Mouse (Mus musculus) ES-Bruce4 (cell line): ENCODE results near the gene Pilrb2. TPM values are rescaled to one million over a fixed set of nuclear protein-coding genes. Genes with fewer than 3 reads are reported as not detected.
"Not testable (repeated sequence)": the region's sequence is repeated elsewhere in the genome, so short reads cannot be mapped to it uniquely, and the experiment has no call there.

Experiments
- H3K27ac ChIP-seq: 2 replicates; pipeline ENCODE4 v1.5.1; 2012; ENCODE audit warnings: low read length, inconsistent platforms; ENCODE audit not compliant: insufficient read depth
- H3K27me3 ChIP-seq: 2 replicates; pipeline ENCODE4 v1.6.1; 2012; ENCODE audit warnings: mild to moderate bottlenecking, low read length, inconsistent platforms; ENCODE audit not compliant: control insufficient read depth, poor library complexity, insufficient read depth, severe bottlenecking
- H3K36me3 ChIP-seq: 2 replicates; pipeline ENCODE4 v1.6.1; 2012; ENCODE audit warnings: inconsistent platforms, mild to moderate bottlenecking, low read length, moderate library complexity; ENCODE audit not compliant: control insufficient read depth, poor library complexity, insufficient read depth, severe bottlenecking
- H3K4me1 ChIP-seq: one replicate; pipeline ENCODE4 v1.8.1; 2011; ENCODE audit warnings: low read length; ENCODE audit not compliant: control insufficient read depth, insufficient read depth
- H3K4me3 ChIP-seq: 2 replicates; pipeline ENCODE4 v1.5.1; 2011; ENCODE audit warnings: low read depth, mild to moderate bottlenecking, low read length
- H3K9ac ChIP-seq: 2 replicates; pipeline ENCODE4 v1.6.1; 2012; ENCODE audit warnings: low read depth, mild to moderate bottlenecking, inconsistent platforms; ENCODE audit not compliant: poor library complexity, severe bottlenecking
- H3K9me3 ChIP-seq: replicated peaks from 2 replicates; pipeline ENCODE4 v1.6.1; 2012; ENCODE audit warnings: mild to moderate bottlenecking, low read length, inconsistent platforms; ENCODE audit not compliant: control insufficient read depth, poor library complexity, insufficient read depth, severe bottlenecking
- CTCF ChIP-seq: IDR thresholded peaks from one replicate; pipeline ENCODE4 v1.8.1; 2011; ENCODE audit warnings: low read depth, low read length
- EP300 ChIP-seq: IDR thresholded peaks from 2 replicates; pipeline ENCODE4 v1.6.1; 2011; ENCODE audit warnings: low read depth, low read length; ENCODE audit not compliant: insufficient read depth
- POLR2A ChIP-seq: IDR thresholded peaks from one replicate; pipeline ENCODE4 v1.8.1; 2011; ENCODE audit warnings: low read length; ENCODE audit not compliant: insufficient read depth
- polyA plus RNA-seq: library from polyadenylated mRNA; stranded (reverse); fragments of >200 nt; gene quantifications from 2 replicates; pipeline ENCODE4 v1.2.4, GENCODE M21; 2011; ENCODE audit warnings: low read depth; ENCODE audit not compliant: missing spikeins, insufficient read depth, insufficient read length

Gene Pilrb2
- polyA plus RNA-seq, 1 experiment = not detected

- TF ChIP-seq EP300 = no peak
- TF ChIP-seq CTCF = no peak
- no peak for TF ChIP-seq POLR2A
- Histone ChIP-seq H3K4me1 (no peaks in the 10 kb centered on the region), H3K9me3 (no peaks in the 10 kb centered on the region), H3K9ac (no peak overlapping the region), H3K27me3 (no peaks in the 10 kb centered on the region), H3K4me3 (no peak overlapping the region), H3K36me3 (no peaks in the 10 kb centered on the region), H3K27ac (no peak overlapping the region)
These were observed 16.1 kb upstream of the Pilrb2 start for GRCm38 (mm10) chr5:137887666-137888065.

GRCm38 (mm10) chr5:137885894-137886293 is 14.3 kb upstream of the Pilrb2 start:
- Histone ChIP-seq H3K9ac (no peak overlapping the region), H3K9me3 (no peaks in the 10 kb centered on the region), H3K36me3 (no peaks in the 10 kb centered on the region), H3K27ac (no peak overlapping the region), H3K27me3 (no peaks in the 10 kb centered on the region), H3K4me1 (no peaks in the 10 kb centered on the region), H3K4me3 (no peak overlapping the region)
- TF ChIP-seq POLR2A = no peak
- TF ChIP-seq CTCF = peak; percentile 63
- no peak for TF ChIP-seq EP300

DNA sequence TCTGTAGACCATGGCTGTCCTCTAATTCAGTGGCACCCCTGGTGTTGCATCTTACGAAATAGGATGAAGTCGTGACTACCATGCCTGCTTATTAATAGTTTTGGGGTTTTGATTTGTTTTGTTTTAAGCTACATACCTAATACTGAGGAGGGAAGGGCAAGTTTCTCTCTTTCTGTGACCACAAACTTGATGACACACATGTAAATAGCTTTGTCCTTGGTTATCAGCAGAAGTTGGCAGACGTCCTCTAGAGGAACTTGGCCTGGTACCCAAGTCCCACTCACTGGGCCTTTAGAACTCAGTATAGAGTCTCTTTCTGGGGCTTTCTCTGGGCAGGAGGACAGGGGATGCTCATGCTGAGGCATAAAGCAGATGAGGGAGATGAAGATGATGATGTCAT is 11.7 kb upstream of the Pilrb2 start:
- Histone ChIP-seq H3K4me3 (no peak overlapping the region), H3K36me3 (no peaks in the 10 kb centered on the region), H3K4me1 (no peaks in the 10 kb centered on the region), H3K27me3 (no peaks in the 10 kb centered on the region), H3K9me3 (no peaks in the 10 kb centered on the region), H3K9ac (no peak overlapping the region), H3K27ac (no peak overlapping the region)
- TF ChIP-seq CTCF = no peak
- no peak for TF ChIP-seq EP300
- TF ChIP-seq POLR2A = no peak

DNA sequence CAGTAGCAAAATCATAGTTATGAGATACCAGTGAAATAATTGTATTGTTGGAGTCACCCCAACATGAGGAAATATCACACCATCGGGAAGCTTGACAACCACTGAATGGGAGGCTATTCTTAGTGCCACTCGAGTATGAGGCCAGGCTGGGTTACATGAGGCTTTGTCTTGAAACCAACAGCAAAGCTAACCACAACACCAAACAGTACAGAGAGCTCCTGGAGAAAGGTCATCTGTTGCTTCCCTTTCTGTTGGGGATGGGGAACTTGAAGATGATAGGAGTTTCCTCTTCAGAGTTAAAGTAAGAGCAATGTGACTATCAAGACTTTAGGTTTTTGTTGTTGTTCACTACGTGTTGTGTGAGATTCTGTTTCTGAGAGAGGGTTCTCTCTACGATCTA is 11.3 kb upstream of the Pilrb2 start:
- Histone ChIP-seq H3K27ac (no peak overlapping the region), H3K36me3 (no peaks in the 10 kb centered on the region), H3K4me3 (no peak overlapping the region), H3K4me1 (no peaks in the 10 kb centered on the region), H3K9ac (no peak overlapping the region), H3K27me3 (no peaks in the 10 kb centered on the region), H3K9me3 (no peaks in the 10 kb centered on the region)
- TF ChIP-seq CTCF (no peak), POLR2A (no peak), EP300 (no peak)

- Histone ChIP-seq H3K4me1 (no peaks in the 10 kb centered on the region), H3K9ac (no peak overlapping the region), H3K36me3 (no peaks in the 10 kb centered on the region), H3K27me3 (no peaks in the 10 kb centered on the region), H3K27ac (no peak overlapping the region), H3K9me3 (no peaks in the 10 kb centered on the region), H3K4me3 (no peak overlapping the region)
- TF ChIP-seq POLR2A (no peak), CTCF (peak; percentile 33)
These were observed 6.2 kb upstream of the Pilrb2 start for GRCm38 (mm10) chr5:137877860-137878259.

GRCm38 (mm10) chr5:137875054-137875453 is 3.4 kb upstream of the Pilrb2 start:
- H3K36me3 ChIP-seq = no peaks in the 10 kb centered on the region
- no peaks in the 10 kb centered on the region for H3K9me3 ChIP-seq
- no peak for TF ChIP-seq EP300
- TF ChIP-seq CTCF = no peak
- TF ChIP-seq POLR2A = no peak
- no peak overlapping the region for H3K4me3 ChIP-seq
- H3K9ac ChIP-seq = no peak overlapping the region
- H3K27me3 ChIP-seq = no peaks in the 10 kb centered on the region
- H3K4me1 ChIP-seq = no peaks in the 10 kb centered on the region
- no peak overlapping the region for H3K27ac ChIP-seq

DNA sequence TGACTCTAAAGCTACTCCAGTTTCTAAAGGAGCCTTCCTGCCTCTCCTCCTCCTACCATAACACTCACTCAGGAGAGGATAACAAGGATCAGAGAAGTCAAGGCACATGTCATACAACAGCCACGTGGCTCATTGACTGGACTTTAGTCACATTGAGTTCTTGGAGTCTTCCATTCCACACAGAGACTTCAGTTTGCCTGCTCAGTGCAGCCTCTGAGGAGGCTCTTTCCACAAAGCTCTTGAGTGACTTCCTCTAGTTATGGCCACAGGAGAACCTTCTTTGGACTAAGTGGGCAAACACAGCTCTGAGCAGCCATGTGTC is 727 bp upstream of the Pilrb2 start:
- not testable (repeated sequence) for H3K4me3 ChIP-seq, H3K27ac ChIP-seq, H3K27me3 ChIP-seq, H3K9ac ChIP-seq, H3K9me3 ChIP-seq, H3K36me3 ChIP-seq, H3K4me1 ChIP-seq

DNA sequence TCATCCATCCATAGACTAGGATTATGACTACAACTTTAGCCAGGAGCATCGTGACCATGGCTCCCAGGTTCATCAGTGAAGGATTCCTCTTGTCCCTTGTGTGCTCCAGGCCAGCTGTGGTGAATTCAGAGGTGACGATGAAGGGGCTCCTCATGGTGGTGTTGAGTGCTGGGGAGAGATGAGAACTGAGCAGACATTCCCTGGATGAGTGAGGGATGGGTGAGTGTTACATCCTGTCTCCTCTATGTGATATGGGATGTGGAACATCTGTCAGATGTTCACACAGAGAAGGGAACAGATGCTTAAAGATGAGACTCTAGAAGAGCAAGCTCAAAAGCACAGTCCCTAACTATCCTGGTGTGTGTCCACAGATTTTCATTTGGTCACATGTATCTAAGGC is 3.0 kb downstream of the Pilrb2 start:
- not testable (repeated sequence) for H3K9me3 ChIP-seq, H3K4me1 ChIP-seq

DNA sequence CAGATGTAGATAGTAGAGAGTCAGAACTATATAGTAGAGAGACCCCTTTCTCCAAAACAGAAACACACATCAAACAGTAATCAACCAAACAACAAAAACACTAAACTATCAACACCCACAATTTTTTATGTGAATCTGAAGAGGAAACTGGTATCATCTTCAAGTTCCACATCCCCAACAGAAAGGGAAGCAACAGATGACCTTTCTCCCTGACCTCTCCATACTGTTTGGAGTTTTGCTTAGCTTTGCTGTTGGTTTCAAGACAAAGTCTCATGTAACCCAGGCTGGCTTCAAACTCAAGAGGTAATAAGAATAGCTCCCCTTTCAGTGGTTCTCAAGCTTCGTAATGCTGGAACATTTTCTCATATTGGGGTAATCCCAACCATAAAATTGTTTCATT is 7.6 kb downstream of the Pilrb2 start:
- H3K27ac ChIP-seq, H3K9ac ChIP-seq, H3K9me3 ChIP-seq, H3K4me1 ChIP-seq, H3K4me3 ChIP-seq, H3K36me3 ChIP-seq, H3K27me3 ChIP-seq: not testable (repeated sequence)

More for the DNA sequence above, 3.0 kb downstream of the Pilrb2 start:
- H3K4me3 ChIP-seq, H3K9ac ChIP-seq, H3K36me3 ChIP-seq, H3K27me3 ChIP-seq, H3K27ac ChIP-seq: not testable (repeated sequence)
